Mouse (Mus musculus) kidney, adult 18-20 months (tissue): ENCODE measurements around the gene Gm9972.
A peak's percentile ranks its signal among the peaks of the same experiment; 100 is the strongest.

ENCODE experiments used
- DNase-seq: peaks from one replicate; pipeline ENCODE4 v3.0.0; 2021

The Gm9972 gene

DNA sequence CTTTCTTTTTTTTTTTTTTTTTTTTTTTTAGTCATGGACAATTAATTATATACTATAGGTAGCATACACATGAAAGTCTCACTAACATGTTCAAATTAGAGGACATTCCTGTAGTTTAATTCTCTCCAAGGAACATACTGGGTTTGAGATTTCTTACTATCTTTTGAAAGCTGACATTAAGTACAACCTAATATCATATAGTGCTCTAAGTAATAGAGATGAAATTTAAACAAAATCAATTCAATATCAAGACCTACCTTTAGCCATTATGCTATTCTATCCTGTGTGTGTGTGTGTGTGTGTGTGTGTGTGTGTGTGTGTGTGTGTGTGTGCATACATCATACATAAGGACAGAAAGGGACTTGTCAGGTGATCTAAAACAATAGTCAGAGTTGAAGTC lies at the start of gene Gm9972:
Gene Gm9972, plus strand, starts transcription at position 301 of the 400 bp plus-strand sequence.
- DNase-seq: no peak

DNA sequence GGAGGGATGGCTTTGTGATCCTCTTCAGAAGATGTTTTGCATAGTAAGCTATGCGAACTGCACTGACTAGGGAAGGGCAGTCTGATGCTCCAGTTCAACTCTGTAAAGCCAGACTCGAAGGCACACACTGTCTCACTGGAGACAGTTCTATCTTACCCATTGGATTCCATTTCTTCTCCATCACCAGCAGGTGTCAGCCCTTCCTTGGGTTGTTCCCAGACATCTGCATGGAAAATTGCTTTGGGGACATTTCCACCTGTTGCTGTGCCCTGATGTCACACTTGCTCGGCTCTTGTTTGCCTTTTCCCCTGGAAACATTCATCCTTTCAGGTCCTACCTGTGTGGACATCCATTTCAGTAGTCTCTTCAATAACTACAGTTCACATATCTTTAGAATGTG lies 36.4 kb upstream of the Gm9972 start:
- DNase-seq: peak; percentile 18

GRCm38 (mm10) chr11:43011941-43012340 lies 23.6 kb upstream of the Gm9972 start:
- no peak for DNase-seq

GRCm38 (mm10) chr11:43012980-43013379 lies 22.6 kb upstream of the Gm9972 start:
- DNase-seq: no peak

DNA sequence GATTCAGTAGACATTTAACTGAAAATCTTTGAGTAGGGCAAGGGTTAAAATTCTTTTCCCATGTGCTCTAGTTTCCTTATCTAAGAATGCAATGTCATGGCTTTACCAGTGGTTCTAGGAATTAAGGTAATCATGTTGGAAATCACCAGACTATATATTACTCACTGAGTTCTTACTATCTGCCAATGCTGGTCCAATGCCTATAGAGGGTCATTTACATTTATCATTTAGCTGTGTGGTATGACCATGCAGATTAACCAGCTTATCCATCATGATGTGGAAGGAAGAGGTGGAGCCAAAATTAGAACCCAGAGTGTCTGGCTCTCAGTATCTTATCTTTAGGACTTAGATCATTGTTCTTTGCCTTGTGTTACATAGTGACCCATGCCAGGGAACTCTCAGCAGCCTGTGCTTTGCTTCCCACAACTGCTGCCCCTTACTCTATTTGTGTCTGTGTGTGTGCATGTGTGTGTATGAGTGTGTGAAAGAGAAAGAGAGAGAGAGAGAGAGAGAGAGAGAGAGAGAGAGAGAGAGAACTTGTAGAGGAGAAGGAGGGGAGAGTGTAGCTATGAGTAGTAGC lies 12.3 kb upstream of the Gm9972 start:
- DNase-seq: no peak

GRCm38 (mm10) chr11:43029813-43030212 lies 5.7 kb upstream of the Gm9972 start:
- no peak for DNase-seq

GRCm38 (mm10) chr11:43032141-43032540 lies 3.4 kb upstream of the Gm9972 start:
- DNase-seq: no peak

- DNase-seq: no peak
Observed at GRCm38 (mm10) chr11:43045871-43046548, 10.5 kb downstream of the Gm9972 start.

GRCm38 (mm10) chr11:43049363-43049762 lies 13.8 kb downstream of the Gm9972 start:
- DNase-seq: no peak

- DNase-seq: no peak
Observed at GRCm38 (mm10) chr11:43054972-43055371, 19.4 kb downstream of the Gm9972 start.

DNA sequence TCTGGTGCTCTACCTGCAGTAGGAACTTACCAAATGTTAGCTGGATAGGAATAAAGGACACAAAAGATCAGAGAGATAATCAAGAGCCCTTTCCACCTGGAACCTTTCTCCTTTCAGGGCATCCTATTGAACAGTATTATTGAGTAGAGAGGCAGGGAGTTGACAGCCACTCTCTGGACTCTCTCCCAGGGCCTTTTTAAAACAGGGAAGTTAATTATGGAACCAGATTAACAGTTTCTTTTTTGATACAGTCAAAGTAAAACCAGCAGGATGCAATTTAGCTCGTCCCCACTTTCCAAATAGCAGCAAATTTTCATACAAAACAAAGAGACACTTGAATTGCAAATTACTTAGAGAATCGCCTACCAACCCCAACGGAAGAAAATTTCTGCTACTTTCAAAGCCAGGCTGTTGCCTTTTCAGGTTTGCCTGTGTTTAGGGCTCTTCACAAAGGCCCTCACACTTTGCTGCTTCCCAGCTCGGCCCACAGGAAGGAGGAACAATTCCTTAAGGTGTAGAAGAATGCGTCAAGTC lies 24.0 kb downstream of the Gm9972 start:
- no peak for DNase-seq

DNA sequence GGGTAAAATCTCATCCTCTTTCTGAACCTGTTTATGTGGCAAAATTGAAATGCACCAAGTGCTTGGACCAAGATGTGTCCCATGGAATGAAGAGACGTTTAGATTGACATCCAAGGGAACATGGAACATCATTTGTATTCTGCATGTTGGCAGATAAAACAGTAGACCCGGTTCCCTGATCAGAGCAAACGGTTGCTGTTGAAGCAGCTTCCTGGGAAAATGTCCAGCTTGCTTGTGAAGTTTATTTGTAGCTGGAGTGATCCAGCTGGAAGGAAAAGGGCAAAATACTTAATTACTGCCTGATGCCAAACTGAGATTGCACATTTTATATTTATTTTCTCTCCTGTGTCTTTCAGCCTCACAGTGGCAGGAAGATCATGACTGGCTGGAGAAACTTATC lies 26.7 kb downstream of the Gm9972 start:
- DNase-seq: no peak

- DNase-seq: no peak
Observed at GRCm38 (mm10) chr11:43086309-43087050, 50.9 kb downstream of the Gm9972 start.
